Mouse (Mus musculus): ENCODE measurements around the gene Med26. TPM values are rescaled to one million over a fixed set of nuclear protein-coding genes. Genes with fewer than 3 reads are reported as not detected.

Med26 gene
- total and polyA plus RNA-seq, 3 experiments: 7.0 to 9.5 (median 9.3) TPM

DNA sequence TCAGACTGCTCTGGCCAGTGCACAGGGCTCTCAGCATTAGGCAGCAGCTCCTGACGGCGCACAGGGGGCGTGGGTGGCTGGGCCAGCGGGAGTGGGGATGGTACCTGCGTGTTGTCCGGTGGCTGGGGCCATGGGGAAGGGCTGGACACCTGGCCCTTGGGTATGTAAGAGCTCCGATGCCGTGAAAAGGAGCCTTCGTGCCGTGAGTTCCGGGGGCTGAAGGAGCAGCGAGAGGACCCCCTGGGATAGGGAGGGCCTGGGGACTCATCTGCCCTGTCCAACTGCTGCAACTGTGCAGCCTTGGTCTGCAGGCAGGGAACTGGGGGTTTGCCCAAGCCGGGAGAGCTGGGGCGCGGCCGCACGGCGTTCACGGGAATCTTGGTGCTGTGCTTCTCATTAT is 51.9 kb downstream of the Med26 start:
- Histone ChIP-seq H3K4me1 (ENCODE audit: control insufficient read depth, insufficient read depth, low read length) (peaks cover 22% of the 10 kb centered on the region), H3K27ac (no peak overlapping the region), H3K9ac (ENCODE audit: low read depth, low read length) (no peak overlapping the region), H3K27me3 (ENCODE audit: control insufficient read depth, insufficient read depth, low read length) (no peaks in the 10 kb centered on the region), H3K4me3 (no peak overlapping the region), H3K79me2 (replicated peaks; ENCODE audit: control insufficient read depth, insufficient read depth, low read length) (peaks cover 4% of the 10 kb centered on the region), H3K36me3 (ENCODE audit: control insufficient read depth, insufficient read depth, low read length) (no peaks in the 10 kb centered on the region)
- intact Hi-C loops (cut with DNase I): no loop called here
- 90% methylated on average over 19 of the region's 19 CpGs for WGBS
- no peak for DNase-seq
- TF ChIP-seq CTCF (IDR thresholded peaks at IDR 0.05) (no peak), POLR2A (IDR thresholded peaks at IDR 0.05; ENCODE audit: insufficient read depth, low read depth, low read length) (no peak), EP300 (IDR thresholded peaks at IDR 0.05; ENCODE audit: insufficient read depth, low read depth, low read length) (no peak)

DNA sequence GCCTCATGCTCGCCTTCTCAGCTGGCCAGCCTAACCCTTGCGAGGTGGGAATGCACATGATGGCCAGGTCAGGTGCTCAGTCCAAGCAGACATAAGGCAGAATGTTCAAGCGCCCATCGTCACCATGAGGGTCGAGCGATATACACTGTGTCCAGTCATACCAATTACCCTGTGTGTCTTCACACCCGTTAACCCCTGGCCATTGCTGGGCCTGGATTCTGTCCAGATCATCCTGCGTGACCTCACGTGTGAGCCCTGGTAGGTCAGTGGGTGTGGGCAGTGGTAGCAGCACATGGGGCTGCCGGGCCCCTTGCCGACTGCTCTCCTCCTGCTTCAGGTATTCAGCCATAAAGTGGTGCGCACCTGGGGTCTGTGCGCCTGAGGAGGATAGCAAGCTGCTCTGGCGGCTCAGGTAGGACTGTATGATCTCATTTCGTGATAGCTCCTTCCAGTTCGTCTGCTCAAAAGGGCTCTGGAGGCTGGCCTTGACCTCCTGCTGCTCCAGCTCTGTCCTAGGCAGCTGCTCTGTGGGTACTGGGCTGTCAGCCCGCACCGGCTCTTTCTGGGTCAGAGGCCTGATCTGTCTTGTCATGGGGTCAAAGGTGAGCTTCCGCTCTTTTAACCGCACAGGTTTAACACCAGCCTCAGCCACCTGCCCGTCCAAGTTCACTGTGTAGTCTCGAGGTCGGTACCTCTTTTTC is 52.5 kb downstream of the Med26 start:
- no peak overlapping the region for H3K27ac ChIP-seq
- intact Hi-C loops (cut with DNase I): no loop called here
- H3K79me2 ChIP-seq (replicated peaks; ENCODE audit: control insufficient read depth, insufficient read depth, low read length): peaks cover 3% of the 10 kb centered on the region
- H3K9ac ChIP-seq (ENCODE audit: low read depth, low read length): no peak overlapping the region
- no peaks in the 10 kb centered on the region for H3K27me3 ChIP-seq (ENCODE audit: control insufficient read depth, insufficient read depth, low read length)
- no peak for DNase-seq
- no peak overlapping the region for H3K4me3 ChIP-seq
- WGBS: 89% methylated on average over 23 of the region's 23 CpGs
- TF ChIP-seq CTCF (IDR thresholded peaks at IDR 0.05) (no peak), EP300 (IDR thresholded peaks at IDR 0.05; ENCODE audit: insufficient read depth, low read depth, low read length) (no peak)
- no peaks in the 10 kb centered on the region for H3K36me3 ChIP-seq (ENCODE audit: control insufficient read depth, insufficient read depth, low read length)
- peaks cover 17% of the 10 kb centered on the region for H3K4me1 ChIP-seq (ENCODE audit: control insufficient read depth, insufficient read depth, low read length)

DNA sequence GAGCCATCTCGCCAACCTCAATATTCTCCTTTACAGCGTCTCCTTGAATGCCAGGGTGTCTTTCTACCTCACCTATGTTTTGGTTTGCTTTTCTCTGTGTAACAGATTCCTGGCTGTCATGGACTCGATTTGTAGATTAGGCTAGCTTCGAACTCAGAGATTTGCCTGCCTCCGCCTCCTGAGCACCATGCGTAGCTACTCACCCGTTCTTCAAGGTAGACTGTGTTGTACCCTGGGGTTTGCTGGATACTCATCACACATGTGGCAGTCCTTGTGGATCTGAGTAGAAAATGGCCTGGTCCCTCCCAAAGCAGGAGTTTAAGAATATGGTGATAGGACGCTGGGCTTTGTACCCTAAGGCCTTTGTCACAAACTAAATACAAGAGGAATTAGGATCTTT is 54.7 kb downstream of the Med26 start:
- Histone ChIP-seq H3K4me3 (peak overlapping the region; percentile 68), H3K79me2 (replicated peaks; ENCODE audit: control insufficient read depth, insufficient read depth, low read length) (peaks cover 1% of the 10 kb centered on the region), H3K27me3 (ENCODE audit: control insufficient read depth, insufficient read depth, low read length) (no peaks in the 10 kb centered on the region), H3K36me3 (ENCODE audit: control insufficient read depth, insufficient read depth, low read length) (no peaks in the 10 kb centered on the region), H3K9ac (ENCODE audit: low read depth, low read length) (peak overlapping the region; percentile 54), H3K4me1 (ENCODE audit: control insufficient read depth, insufficient read depth, low read length) (peaks cover 6% of the 10 kb centered on the region), H3K27ac (peak overlapping the region; percentile 71)
- TF ChIP-seq CTCF (IDR thresholded peaks at IDR 0.05) (no peak), EP300 (IDR thresholded peaks at IDR 0.05; ENCODE audit: insufficient read depth, low read depth, low read length) (no peak), POLR2A (IDR thresholded peaks at IDR 0.05; ENCODE audit: insufficient read depth, low read depth, low read length) (no peak)
- 13% methylated on average over 8 of the region's 8 CpGs for WGBS
- intact Hi-C loops (cut with DNase I): loop anchor here (2.0 to 5.0 kb wide), 2 partner anchors 71 to 77 kb away; partner anchors contain the start of genes Eps15l1 and Smim7
- DNase-seq: no peak

DNA sequence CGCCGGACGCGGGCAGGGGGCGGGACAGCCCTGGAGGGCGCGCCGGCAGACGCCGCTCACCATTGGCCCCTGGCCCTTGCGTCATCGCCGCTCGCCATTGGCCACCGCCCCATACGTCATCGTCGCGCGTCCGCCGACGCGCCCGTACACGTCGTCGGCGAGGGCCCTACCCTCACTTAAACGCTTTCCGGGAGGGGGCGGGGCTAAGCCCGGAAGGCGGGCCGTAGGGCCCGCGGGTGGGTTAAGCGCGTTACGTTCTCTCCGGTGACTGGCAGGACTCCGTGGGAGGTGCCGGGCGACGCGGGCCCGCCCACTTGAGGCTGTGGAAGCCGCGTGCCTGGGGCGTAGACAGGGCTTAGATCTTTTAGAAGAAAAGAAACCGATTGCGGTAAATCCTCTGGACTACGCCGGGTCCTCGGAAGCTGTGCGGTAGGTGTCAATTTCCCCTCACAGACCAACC is 55.4 kb downstream of the Med26 start:
- DNase-seq: peak; percentile 99 to 100
- intact Hi-C loops (cut with DNase I): loop anchor here (1.0 to 5.0 kb wide), 4 partner anchors 16 to 78 kb away; partner anchors contain the start of genes Eps15l1, Med26 and Smim7
- Histone ChIP-seq H3K36me3 (ENCODE audit: control insufficient read depth, insufficient read depth, low read length) (no peaks in the 10 kb centered on the region), H3K4me1 (ENCODE audit: control insufficient read depth, insufficient read depth, low read length) (peaks cover 6% of the 10 kb centered on the region), H3K4me3 (peak overlapping the region; percentile 68), H3K9ac (ENCODE audit: low read depth, low read length) (peak overlapping the region; percentile 54), H3K27me3 (ENCODE audit: control insufficient read depth, insufficient read depth, low read length) (no peaks in the 10 kb centered on the region), H3K27ac (peak overlapping the region; percentile 71), H3K79me2 (replicated peaks; ENCODE audit: control insufficient read depth, insufficient read depth, low read length) (peaks cover 1% of the 10 kb centered on the region)
- peak; percentile 37 for TF ChIP-seq POLR2A (IDR thresholded peaks at IDR 0.05; ENCODE audit: insufficient read depth, low read depth, low read length)
- TF ChIP-seq CTCF (IDR thresholded peaks at IDR 0.05): no peak
- peak; percentile 78 for TF ChIP-seq EP300 (IDR thresholded peaks at IDR 0.05; ENCODE audit: insufficient read depth, low read depth, low read length)
- WGBS: under 1% methylated on average over 56 of the region's 56 CpGs

DNA sequence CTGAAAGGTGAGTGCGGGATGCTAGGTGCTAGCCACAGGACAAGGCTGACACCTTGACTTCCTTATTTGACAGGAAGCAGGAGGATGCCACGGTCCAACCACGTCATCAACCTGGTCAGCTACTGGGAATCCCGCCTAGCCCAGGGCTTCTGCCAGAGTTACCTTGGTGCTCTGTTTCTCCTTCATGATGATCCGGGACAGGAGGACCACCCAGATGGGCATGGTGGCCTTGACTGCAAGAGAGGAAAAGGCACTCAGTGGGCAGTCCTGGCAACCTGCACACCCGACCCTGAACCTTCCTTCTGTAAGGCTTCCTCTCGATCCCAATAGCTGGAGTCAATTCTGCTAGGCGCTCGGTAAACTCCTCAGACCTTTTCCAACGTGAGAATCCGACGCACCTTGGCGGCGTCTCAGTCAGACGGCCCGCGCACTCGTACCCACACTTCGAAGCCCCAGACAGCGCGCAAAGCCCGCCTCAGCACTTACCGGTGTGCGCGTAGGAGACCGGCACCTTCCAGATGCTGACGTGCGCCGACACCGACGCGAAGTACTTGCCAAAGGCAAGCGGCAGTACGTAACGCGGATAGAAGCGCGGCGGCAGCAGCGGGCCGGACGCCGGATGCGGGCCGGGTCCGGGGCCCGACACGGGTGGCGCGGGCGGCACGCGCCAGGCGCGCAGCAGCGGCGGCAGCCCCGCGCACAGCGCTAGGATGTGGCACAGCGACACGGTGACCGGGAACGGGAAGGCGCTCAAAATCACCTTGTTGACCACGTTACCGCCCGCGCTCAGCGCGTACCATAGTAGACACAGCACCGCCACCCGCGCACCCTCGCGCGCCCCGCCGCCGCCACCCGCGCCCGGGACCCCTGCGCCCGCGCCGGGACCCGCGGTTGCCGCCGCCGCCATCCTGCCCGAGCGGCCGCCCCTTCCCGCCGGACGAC is 56.1 kb downstream of the Med26 start, which contains the start of gene Slc35e1:
Gene Slc35e1, minus strand, starts transcription at position 935 of the 942 bp plus-strand sequence.
- Histone ChIP-seq H3K79me2 (replicated peaks; ENCODE audit: control insufficient read depth, insufficient read depth, low read length) (peaks cover 1% of the 10 kb centered on the region), H3K36me3 (ENCODE audit: control insufficient read depth, insufficient read depth, low read length) (no peaks in the 10 kb centered on the region), H3K9ac (ENCODE audit: low read depth, low read length) (peak within 1 kb of the TSS; percentile 84), H3K27ac (peak within 1 kb of the TSS; percentile 80), H3K4me3 (peak within 1 kb of the TSS; percentile 86), H3K27me3 (ENCODE audit: control insufficient read depth, insufficient read depth, low read length) (no peaks in the 10 kb centered on the region), H3K4me1 (ENCODE audit: control insufficient read depth, insufficient read depth, low read length) (peaks cover 6% of the 10 kb centered on the region)
- intact Hi-C loops (cut with DNase I): loop anchor here (1.0 to 5.0 kb wide), 4 partner anchors 16 to 79 kb away; partner anchors contain the start of genes Eps15l1, Med26 and Smim7
- DNase-seq: no peak
- WGBS: 1% methylated on average over 98 of the region's 98 CpGs
- TF ChIP-seq EP300 (IDR thresholded peaks at IDR 0.05; ENCODE audit: insufficient read depth, low read depth, low read length) (no peak), CTCF (IDR thresholded peaks at IDR 0.05) (no peak), POLR2A (IDR thresholded peaks at IDR 0.05; ENCODE audit: insufficient read depth, low read depth, low read length) (no peak)
